Mouse (Mus musculus) spleen, adult 18-20 months (tissue): ENCODE measurements around the gene Ptk6.

Experiments
- DNase-seq, 2 experiments: peaks; one replicate each; pipeline ENCODE4 v3.0.0; 2022; ENCODE audit warnings: mixed read lengths in 2 of 2

Gene Ptk6

GRCm38 (mm10) chr2:181202422-181202821 is at the start of gene Ptk6:
Gene Ptk6 (minus strand): TSS chr2:181202789.
- DNase-seq = no peak

GRCm38 (mm10) chr2:181251841-181252240 is 49.3 kb upstream of the Ptk6 start:
- DNase-seq = no peak

GRCm38 (mm10) chr2:181249217-181249616 is 46.6 kb upstream of the Ptk6 start:
- DNase-seq = no peak

- no peak for DNase-seq
Measured at GRCm38 (mm10) chr2:181245031-181245430, 42.4 kb upstream of the Ptk6 start.

- DNase-seq = peak in 1 of 2 experiments; percentile 33
Measured at GRCm38 (mm10) chr2:181243706-181244394, 41.3 kb upstream of the Ptk6 start.

GRCm38 (mm10) chr2:181242314-181242665 is 39.7 kb upstream of the Ptk6 start:
- DNase-seq = no peak

- peak; percentile 59 to 63 for DNase-seq
Measured at GRCm38 (mm10) chr2:181241602-181242313, 39.2 kb upstream of the Ptk6 start, which contains the start of gene Helz2. Gene Helz2 (minus strand): TSS chr2:181242027.

- no peak for DNase-seq
Measured at GRCm38 (mm10) chr2:181240806-181241440, 38.3 kb upstream of the Ptk6 start.

- DNase-seq = peak in 1 of 2 experiments; percentile 17
Measured at GRCm38 (mm10) chr2:181239261-181239660, 36.7 kb upstream of the Ptk6 start.

GRCm38 (mm10) chr2:181238861-181239260 is 36.3 kb upstream of the Ptk6 start:
- peak in 1 of 2 experiments; percentile 26 for DNase-seq

- peak in 1 of 2 experiments; percentile 10 for DNase-seq
Measured at GRCm38 (mm10) chr2:181238091-181238610, 35.6 kb upstream of the Ptk6 start.

GRCm38 (mm10) chr2:181237251-181238014 is 34.8 kb upstream of the Ptk6 start:
- no peak for DNase-seq

GRCm38 (mm10) chr2:181235681-181236566 is 33.3 kb upstream of the Ptk6 start:
- no peak for DNase-seq

- no peak for DNase-seq
Measured at GRCm38 (mm10) chr2:181234680-181235079, 32.1 kb upstream of the Ptk6 start.

- no peak for DNase-seq
Measured at GRCm38 (mm10) chr2:181233443-181233842, 30.9 kb upstream of the Ptk6 start.

GRCm38 (mm10) chr2:181231171-181231570 is 28.6 kb upstream of the Ptk6 start:
- no peak for DNase-seq

- DNase-seq = no peak
Measured at GRCm38 (mm10) chr2:181228335-181228734, 25.7 kb upstream of the Ptk6 start.

GRCm38 (mm10) chr2:181227122-181227521 is 24.5 kb upstream of the Ptk6 start:
- DNase-seq = no peak

GRCm38 (mm10) chr2:181224994-181225393 is 22.4 kb upstream of the Ptk6 start:
- DNase-seq = no peak

GRCm38 (mm10) chr2:181220361-181220760 is 17.8 kb upstream of the Ptk6 start:
- DNase-seq = no peak

- DNase-seq = peak; percentile 77 to 90
Measured at GRCm38 (mm10) chr2:181219538-181220216, 17.1 kb upstream of the Ptk6 start, which contains the start of gene Fndc11. Gene Fndc11 (plus strand): TSS chr2:181220013.
